Mouse (Mus musculus): ENCODE results near the gene Krt81. TPM values are rescaled to one million over a fixed set of nuclear protein-coding genes. Genes with fewer than 3 reads are reported as not detected.

Krt81 gene
- total and polyA plus RNA-seq, 2 experiments = not detected

- Histone ChIP-seq H3K4me3 (ENCODE audit: insufficient read depth, low read depth, low read length) (no peak overlapping the region), H3K27ac (replicated peaks; ENCODE audit: insufficient read depth, low read depth, low read length) (no peak overlapping the region), H3K36me3 (ENCODE audit: control insufficient read depth, insufficient read depth, low read length) (no peaks in the 10 kb centered on the region), H3K4me1 (ENCODE audit: control insufficient read depth, insufficient read depth, low read length) (no peaks in the 10 kb centered on the region), H3K27me3 (ENCODE audit: control insufficient read depth, insufficient read depth, low read length) (no peaks in the 10 kb centered on the region), H3K9ac (ENCODE audit: low read depth, low read length) (no peak overlapping the region), H3K79me2 (ENCODE audit: control insufficient read depth, insufficient read depth, low read length) (no peaks in the 10 kb centered on the region)
- WGBS = 70% methylated on average over 11 of the region's 11 CpGs
- DNase-seq (ENCODE audit: extremely low read depth, low read depth, low spot score) = no peak
- TF ChIP-seq CTCF (IDR thresholded peaks at IDR 0.05; ENCODE audit: low read depth, low read length) = no peak
- no peak for TF ChIP-seq POLR2A (IDR thresholded peaks at IDR 0.05; ENCODE audit: extremely low read depth, insufficient read depth, low read length)
Observed at GRCm38 (mm10) chr15:101446572-101446971, 17.0 kb downstream of the Krt81 start.

GRCm38 (mm10) chr15:101440837-101441236 lies 22.7 kb downstream of the Krt81 start:
- Histone ChIP-seq H3K4me1 (ENCODE audit: control insufficient read depth, insufficient read depth, low read length) (no peaks in the 10 kb centered on the region), H3K9ac (ENCODE audit: low read depth, low read length) (no peak overlapping the region), H3K36me3 (ENCODE audit: control insufficient read depth, insufficient read depth, low read length) (no peaks in the 10 kb centered on the region), H3K27me3 (ENCODE audit: control insufficient read depth, insufficient read depth, low read length) (no peaks in the 10 kb centered on the region), H3K4me3 (ENCODE audit: insufficient read depth, low read depth, low read length) (no peak overlapping the region), H3K79me2 (ENCODE audit: control insufficient read depth, insufficient read depth, low read length) (no peaks in the 10 kb centered on the region), H3K27ac (replicated peaks; ENCODE audit: insufficient read depth, low read depth, low read length) (no peak overlapping the region)
- no peak for TF ChIP-seq POLR2A (IDR thresholded peaks at IDR 0.05; ENCODE audit: extremely low read depth, insufficient read depth, low read length)
- no peak for TF ChIP-seq CTCF (IDR thresholded peaks at IDR 0.05; ENCODE audit: low read depth, low read length)
- 72% methylated on average over 4 of the region's 4 CpGs for WGBS
- DNase-seq (ENCODE audit: extremely low read depth, low read depth, low spot score) = no peak

- no peak for DNase-seq (ENCODE audit: extremely low read depth, low read depth, low spot score)
- Histone ChIP-seq H3K4me1 (ENCODE audit: control insufficient read depth, insufficient read depth, low read length) (no peaks in the 10 kb centered on the region), H3K36me3 (ENCODE audit: control insufficient read depth, insufficient read depth, low read length) (no peaks in the 10 kb centered on the region), H3K4me3 (ENCODE audit: insufficient read depth, low read depth, low read length) (no peak within 1 kb of the TSS), H3K27ac (replicated peaks; ENCODE audit: insufficient read depth, low read depth, low read length) (no peak within 1 kb of the TSS), H3K9ac (ENCODE audit: low read depth, low read length) (no peak within 1 kb of the TSS), H3K79me2 (ENCODE audit: control insufficient read depth, insufficient read depth, low read length) (no peaks in the 10 kb centered on the region), H3K27me3 (ENCODE audit: control insufficient read depth, insufficient read depth, low read length) (no peaks in the 10 kb centered on the region)
- WGBS = 4% methylated on average over 34 of the region's 34 CpGs
- no peak for TF ChIP-seq CTCF (IDR thresholded peaks at IDR 0.05; ENCODE audit: low read depth, low read length)
- no peak for TF ChIP-seq POLR2A (IDR thresholded peaks at IDR 0.05; ENCODE audit: extremely low read depth, insufficient read depth, low read length)
Observed at GRCm38 (mm10) chr15:101438555-101438954, 25.0 kb downstream of the Krt81 start, which contains the start of gene Krt87. Gene Krt87 (minus strand): TSS chr15:101438804.

DNA sequence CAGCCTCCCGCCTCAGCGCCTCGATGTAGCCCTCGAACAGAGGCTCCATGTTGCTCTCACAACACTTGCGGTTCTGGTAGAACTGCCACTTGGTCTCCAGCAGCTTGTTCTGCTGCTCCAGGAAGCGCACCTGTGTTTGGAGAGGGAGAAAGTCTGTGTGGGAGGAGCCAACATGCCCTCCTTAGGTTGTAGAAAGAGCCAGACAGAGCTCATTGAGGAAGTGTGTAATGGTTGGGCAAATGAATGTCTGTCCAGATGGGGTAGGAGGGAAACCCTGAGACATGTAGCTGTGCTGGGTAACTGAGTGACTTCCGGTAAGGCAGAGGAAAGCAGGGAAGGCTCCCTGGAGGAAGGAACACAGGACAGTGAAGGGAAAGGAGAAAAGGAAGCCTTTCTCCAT lies 26.9 kb downstream of the Krt81 start:
- H3K9ac ChIP-seq (ENCODE audit: low read depth, low read length) = no peak overlapping the region
- no peaks in the 10 kb centered on the region for H3K4me1 ChIP-seq (ENCODE audit: control insufficient read depth, insufficient read depth, low read length)
- DNase-seq (ENCODE audit: extremely low read depth, low read depth, low spot score) = no peak
- no peaks in the 10 kb centered on the region for H3K36me3 ChIP-seq (ENCODE audit: control insufficient read depth, insufficient read depth, low read length)
- no peaks in the 10 kb centered on the region for H3K27me3 ChIP-seq (ENCODE audit: control insufficient read depth, insufficient read depth, low read length)
- 76% methylated on average over 7 of the region's 7 CpGs for WGBS
- no peak overlapping the region for H3K27ac ChIP-seq (replicated peaks; ENCODE audit: insufficient read depth, low read depth, low read length)
- H3K79me2 ChIP-seq (ENCODE audit: control insufficient read depth, insufficient read depth, low read length) = no peaks in the 10 kb centered on the region
- no peak for TF ChIP-seq CTCF (IDR thresholded peaks at IDR 0.05; ENCODE audit: low read depth, low read length)
- TF ChIP-seq POLR2A (IDR thresholded peaks at IDR 0.05; ENCODE audit: extremely low read depth, insufficient read depth, low read length) = no peak
- H3K4me3 ChIP-seq (ENCODE audit: insufficient read depth, low read depth, low read length) = no peak overlapping the region

- Histone ChIP-seq H3K9ac (ENCODE audit: low read depth, low read length) (no peak overlapping the region), H3K27me3 (ENCODE audit: control insufficient read depth, insufficient read depth, low read length) (no peaks in the 10 kb centered on the region), H3K27ac (replicated peaks; ENCODE audit: insufficient read depth, low read depth, low read length) (no peak overlapping the region), H3K4me1 (ENCODE audit: control insufficient read depth, insufficient read depth, low read length) (no peaks in the 10 kb centered on the region), H3K79me2 (ENCODE audit: control insufficient read depth, insufficient read depth, low read length) (no peaks in the 10 kb centered on the region), H3K36me3 (ENCODE audit: control insufficient read depth, insufficient read depth, low read length) (no peaks in the 10 kb centered on the region), H3K4me3 (ENCODE audit: insufficient read depth, low read depth, low read length) (no peak overlapping the region)
- DNase-seq (ENCODE audit: extremely low read depth, low read depth, low spot score) = no peak
- TF ChIP-seq CTCF (IDR thresholded peaks at IDR 0.05; ENCODE audit: low read depth, low read length) (no peak), POLR2A (IDR thresholded peaks at IDR 0.05; ENCODE audit: extremely low read depth, insufficient read depth, low read length) (no peak)
- WGBS = 20% methylated on average over 5 of the region's 5 CpGs
Observed at GRCm38 (mm10) chr15:101424914-101425313, 38.6 kb downstream of the Krt81 start.

DNA sequence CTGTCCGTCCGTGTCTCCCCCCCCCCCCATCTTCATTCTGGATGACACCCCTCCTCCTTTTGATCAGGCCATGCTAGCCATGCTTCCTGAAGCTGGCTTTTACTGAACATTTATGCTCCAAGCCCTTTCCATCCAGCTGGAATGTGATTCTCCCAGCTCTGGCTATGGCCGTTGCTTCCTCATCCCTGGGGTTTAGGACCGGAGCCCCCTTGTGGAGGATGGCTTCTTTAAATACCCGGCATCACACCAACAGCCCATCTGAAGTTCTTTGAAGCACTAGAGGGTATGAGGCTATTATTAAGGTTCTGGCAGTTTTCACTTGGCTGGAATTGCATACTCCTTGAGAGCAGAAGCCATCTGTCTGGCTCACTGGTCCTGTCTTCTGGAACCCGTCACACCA lies 42.6 kb downstream of the Krt81 start:
- Histone ChIP-seq H3K9ac (ENCODE audit: low read depth, low read length) (no peak overlapping the region), H3K36me3 (ENCODE audit: control insufficient read depth, insufficient read depth, low read length) (no peaks in the 10 kb centered on the region), H3K27ac (replicated peaks; ENCODE audit: insufficient read depth, low read depth, low read length) (no peak overlapping the region), H3K27me3 (ENCODE audit: control insufficient read depth, insufficient read depth, low read length) (no peaks in the 10 kb centered on the region), H3K4me3 (ENCODE audit: insufficient read depth, low read depth, low read length) (no peak overlapping the region), H3K79me2 (ENCODE audit: control insufficient read depth, insufficient read depth, low read length) (no peaks in the 10 kb centered on the region), H3K4me1 (ENCODE audit: control insufficient read depth, insufficient read depth, low read length) (no peaks in the 10 kb centered on the region)
- WGBS = 59% methylated on average over 6 of the region's 6 CpGs
- TF ChIP-seq POLR2A (IDR thresholded peaks at IDR 0.05; ENCODE audit: extremely low read depth, insufficient read depth, low read length) = no peak
- no peak for TF ChIP-seq CTCF (IDR thresholded peaks at IDR 0.05; ENCODE audit: low read depth, low read length)
- no peak for DNase-seq (ENCODE audit: extremely low read depth, low read depth, low spot score)

Measured in liver, adult 2 months (tissue).